Mouse (Mus musculus): ENCODE data around the gene Gm11084.

DNA sequence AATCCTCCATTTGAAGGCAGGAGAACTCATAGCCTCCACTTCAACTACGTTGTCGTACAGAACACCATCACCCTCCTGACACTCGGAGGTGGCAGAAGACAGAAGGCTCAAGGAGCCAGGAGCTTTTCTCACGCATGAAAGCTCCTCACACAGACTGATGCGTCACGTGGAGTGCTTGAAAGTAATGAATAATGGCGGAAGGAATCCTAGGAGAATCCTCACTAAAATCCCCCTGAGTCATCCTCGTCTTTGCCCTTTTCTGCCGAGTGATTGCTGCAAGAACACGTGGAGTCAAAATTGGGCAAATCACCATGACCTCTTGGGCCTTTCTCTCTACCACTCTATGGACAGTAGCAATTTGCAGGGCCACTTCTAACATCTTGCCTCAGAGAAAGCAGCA, 61.5 kb downstream of the Gm11084 start:
- no peak for TF ChIP-seq POLR2A (IDR thresholded peaks at IDR 0.05; ENCODE audit: control insufficient read depth, low read depth, low read length)
- TF ChIP-seq CTCF (IDR thresholded peaks at IDR 0.05; ENCODE audit: control insufficient read depth, insufficient read depth, insufficient replicate concordance, low read depth, low read length) = no peak

Data from testis, adult 2 months (tissue).